Mouse (Mus musculus): ENCODE measurements around the gene Mdga1. TPM values are rescaled to one million over a fixed set of nuclear protein-coding genes. Genes with fewer than 3 reads are reported as not detected.
A peak's percentile ranks its signal among the peaks of the same experiment; 100 is the strongest.
"Not testable (repeated sequence)": the region's sequence is repeated elsewhere in the genome, so short reads cannot be mapped to it uniquely, and the experiment has no call there.

The Mdga1 gene
- polyA plus RNA-seq, 1 experiment: 26.7 TPM

- DNase-seq (ENCODE audit: extremely low spot score in 1 of 2, low spot score in 1 of 2): no peak
Measured at GRCm38 (mm10) chr17:29818264-29818945, 151.5 kb downstream of the Mdga1 start.

DNA sequence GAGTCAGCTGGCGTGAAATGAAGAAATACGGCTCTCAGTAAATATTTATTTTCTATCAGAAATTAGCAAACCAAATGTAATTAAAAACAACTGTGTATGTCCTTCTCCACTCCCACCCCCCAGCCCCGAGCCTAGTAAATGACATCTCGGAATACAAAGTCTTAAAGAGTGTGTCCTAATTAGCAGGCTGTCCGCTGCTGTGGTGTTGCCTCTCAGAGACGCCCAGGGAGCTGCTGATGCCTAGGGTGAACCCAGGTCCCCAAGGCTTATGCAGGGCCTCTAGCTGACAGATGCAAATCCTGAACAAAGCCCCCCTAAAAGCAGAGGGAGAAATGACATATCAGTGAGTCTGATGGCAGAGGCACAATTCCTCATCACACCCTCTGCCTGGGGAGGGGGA is 155.1 kb downstream of the Mdga1 start:
- DNase-seq (ENCODE audit: extremely low spot score in 1 of 2, low spot score in 1 of 2): no peak

DNA sequence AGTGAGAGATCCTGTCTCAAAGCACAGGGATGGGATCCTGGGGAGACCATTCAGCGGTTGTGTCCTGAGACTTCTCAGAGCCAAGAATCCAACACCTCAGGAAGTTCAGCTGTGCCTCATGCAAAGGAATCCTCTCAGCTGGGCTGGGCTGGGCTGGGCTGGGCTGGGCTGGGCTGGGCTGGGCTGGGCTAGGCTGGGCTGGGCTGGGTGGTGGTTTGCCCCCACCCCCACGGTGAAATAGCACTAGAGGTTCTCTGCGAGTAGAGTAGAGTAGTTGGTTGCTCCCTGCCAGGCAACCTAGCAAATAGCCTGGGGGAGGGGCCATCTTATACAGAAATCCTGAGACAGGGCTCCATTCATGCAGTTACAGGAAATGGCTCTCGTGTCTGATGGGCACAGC is 156.6 kb downstream of the Mdga1 start:
- DNase-seq (ENCODE audit: extremely low spot score in 1 of 2, low spot score in 1 of 2): no peak

GRCm38 (mm10) chr17:29803545-29803944 is 166.3 kb downstream of the Mdga1 start:
- DNase-seq (ENCODE audit: extremely low spot score in 1 of 2, low spot score in 1 of 2): no peak

GRCm38 (mm10) chr17:29801358-29801757 is 168.5 kb downstream of the Mdga1 start:
- DNase-seq (ENCODE audit: extremely low spot score in 1 of 2, low spot score in 1 of 2): peak in 1 of 2 experiments; percentile 65

GRCm38 (mm10) chr17:29800096-29800455 is 169.8 kb downstream of the Mdga1 start:
- no peak for DNase-seq (ENCODE audit: extremely low spot score in 1 of 2, low spot score in 1 of 2)

GRCm38 (mm10) chr17:29799398-29800095 is 170.3 kb downstream of the Mdga1 start:
- no peak for DNase-seq (ENCODE audit: extremely low spot score in 1 of 2, low spot score in 1 of 2)

DNA sequence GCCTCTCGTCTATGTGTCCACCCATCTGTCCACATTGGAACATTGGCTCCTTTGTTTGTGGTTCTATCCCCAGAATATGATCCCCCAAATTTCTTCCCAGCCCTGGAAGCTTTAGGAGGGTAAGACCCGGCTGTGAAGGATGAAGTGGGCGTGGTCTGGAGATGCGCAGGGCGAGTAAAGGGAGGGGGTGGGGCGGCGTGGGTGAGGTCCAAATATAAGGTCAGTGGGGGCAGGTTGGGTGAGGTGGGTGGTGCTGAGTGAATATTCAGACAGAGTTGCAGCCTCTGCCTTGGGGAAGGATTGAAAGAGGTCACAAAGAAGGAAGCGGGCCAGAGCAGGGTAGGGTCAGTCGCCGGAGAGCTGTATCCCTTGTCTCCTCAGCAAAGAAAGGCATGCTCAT is 171.7 kb downstream of the Mdga1 start:
- DNase-seq (ENCODE audit: extremely low spot score in 1 of 2, low spot score in 1 of 2): no peak

DNA sequence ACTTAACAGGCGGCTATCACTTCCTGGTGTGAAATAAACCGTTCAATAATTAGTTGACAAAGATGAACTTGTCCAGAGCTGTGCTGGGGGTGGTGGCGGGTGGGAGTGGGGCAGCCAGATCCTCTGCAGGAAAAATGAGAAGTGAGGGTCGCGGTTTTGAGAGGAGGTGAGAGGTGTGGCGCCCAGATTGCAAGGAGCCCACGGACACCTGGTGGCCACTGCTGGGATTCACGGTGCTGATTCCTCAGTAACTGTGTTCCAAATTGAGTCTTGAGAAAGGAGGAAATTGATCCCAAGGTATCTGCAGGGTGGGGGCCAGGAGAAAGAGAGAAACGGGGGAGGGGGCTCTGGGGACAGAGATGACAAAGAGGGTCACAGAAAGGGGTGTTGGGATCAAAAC is 173.1 kb downstream of the Mdga1 start:
- no peak for DNase-seq (ENCODE audit: extremely low spot score in 1 of 2, low spot score in 1 of 2)

DNA sequence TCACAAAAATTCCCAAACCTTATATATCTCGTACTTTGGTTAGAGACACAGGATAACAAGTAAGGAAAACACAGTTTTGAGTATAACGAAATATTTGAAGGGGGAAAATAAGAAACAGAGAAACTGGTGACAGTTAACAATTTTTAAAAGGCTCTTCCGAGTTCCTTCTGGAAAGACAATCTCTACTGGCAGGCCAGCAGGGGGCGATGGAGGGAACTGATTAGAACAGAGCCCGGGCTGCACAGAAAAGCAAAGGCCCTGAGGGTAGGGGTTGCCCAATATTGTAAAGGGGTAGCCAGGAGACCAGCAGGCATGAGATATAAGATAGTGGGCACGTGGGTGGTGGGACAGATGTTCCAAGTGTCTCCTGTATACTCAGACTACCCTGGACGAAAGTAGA is 173.8 kb downstream of the Mdga1 start:
- DNase-seq (ENCODE audit: extremely low spot score in 1 of 2, low spot score in 1 of 2): peak in 1 of 2 experiments; percentile 78

GRCm38 (mm10) chr17:29795050-29795770 is 174.7 kb downstream of the Mdga1 start:
- peak in 1 of 2 experiments; percentile 46 for DNase-seq (ENCODE audit: extremely low spot score in 1 of 2, low spot score in 1 of 2)

DNA sequence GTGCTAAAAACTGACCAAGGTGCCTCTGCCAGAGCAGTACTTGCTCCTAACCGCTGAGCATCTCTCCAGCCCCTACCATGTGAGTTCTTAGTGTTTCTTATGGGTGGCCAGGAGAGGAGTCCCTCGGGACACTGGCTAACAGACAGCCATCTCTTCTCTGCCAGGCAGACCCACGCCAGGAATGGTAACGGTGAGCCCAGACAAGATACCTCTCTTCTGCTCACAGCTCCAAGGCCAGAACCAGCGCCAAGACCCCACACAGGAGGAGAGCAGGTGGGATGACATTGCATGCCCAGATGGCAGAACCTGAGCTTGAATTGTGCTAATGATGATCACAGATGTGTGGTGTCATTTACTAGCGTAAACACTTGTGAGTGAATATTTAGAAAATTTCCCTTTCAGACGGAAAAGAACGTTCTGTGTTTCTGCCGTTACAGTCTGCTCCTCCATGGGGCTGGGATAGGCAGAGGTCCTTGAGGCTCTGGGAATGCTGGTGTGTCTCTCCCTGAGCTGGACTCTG is 178.3 kb downstream of the Mdga1 start:
- no peak for DNase-seq (ENCODE audit: extremely low spot score in 1 of 2, low spot score in 1 of 2)

- DNase-seq (ENCODE audit: extremely low spot score in 1 of 2, low spot score in 1 of 2): no peak
Measured at GRCm38 (mm10) chr17:29790231-29790740, 179.6 kb downstream of the Mdga1 start.

- no peak for DNase-seq (ENCODE audit: extremely low spot score in 1 of 2, low spot score in 1 of 2)
Measured at GRCm38 (mm10) chr17:29789715-29790114, 180.2 kb downstream of the Mdga1 start.

DNA sequence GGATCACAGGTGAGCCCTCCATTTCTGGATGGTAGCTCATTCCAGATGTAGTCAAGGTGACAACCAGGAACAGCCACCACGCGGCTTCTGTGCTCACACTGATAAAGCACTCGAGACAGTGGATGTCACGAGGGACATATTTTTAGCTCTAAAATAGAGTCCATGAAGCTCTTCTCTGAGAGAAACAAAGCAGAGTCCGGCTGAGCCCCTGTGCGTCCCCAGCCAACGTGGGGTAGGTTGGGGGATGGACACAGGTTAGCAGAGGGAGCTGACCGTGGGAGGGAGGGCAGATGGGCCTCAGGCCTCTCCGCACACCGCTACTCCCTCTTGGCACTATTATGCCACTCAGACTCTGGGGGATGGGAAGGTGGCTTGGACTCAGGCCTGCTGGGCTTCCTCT is 181.3 kb downstream of the Mdga1 start:
- DNase-seq (ENCODE audit: extremely low spot score in 1 of 2, low spot score in 1 of 2): no peak

DNA sequence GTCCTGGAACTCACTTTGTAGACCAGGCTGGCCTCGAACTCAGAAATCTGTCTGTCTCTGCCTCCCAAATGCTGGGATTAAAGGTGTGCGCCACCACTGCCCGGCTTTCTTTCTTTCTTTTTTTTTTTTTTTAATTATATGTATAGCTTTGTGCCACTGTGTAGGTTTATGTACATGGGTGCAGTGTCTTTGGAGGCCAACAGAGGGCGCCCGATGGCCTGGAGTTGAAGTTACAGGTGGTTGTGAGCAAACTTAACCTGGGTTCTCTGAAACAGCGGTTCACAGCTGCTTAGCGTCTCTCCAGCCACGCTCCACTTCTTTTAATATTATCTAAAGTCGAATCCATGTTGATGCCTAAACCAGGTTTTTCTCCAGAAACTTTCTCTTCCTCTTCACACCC is 185.1 kb downstream of the Mdga1 start:
- DNase-seq (ENCODE audit: extremely low spot score in 1 of 2, low spot score in 1 of 2): no peak

DNA sequence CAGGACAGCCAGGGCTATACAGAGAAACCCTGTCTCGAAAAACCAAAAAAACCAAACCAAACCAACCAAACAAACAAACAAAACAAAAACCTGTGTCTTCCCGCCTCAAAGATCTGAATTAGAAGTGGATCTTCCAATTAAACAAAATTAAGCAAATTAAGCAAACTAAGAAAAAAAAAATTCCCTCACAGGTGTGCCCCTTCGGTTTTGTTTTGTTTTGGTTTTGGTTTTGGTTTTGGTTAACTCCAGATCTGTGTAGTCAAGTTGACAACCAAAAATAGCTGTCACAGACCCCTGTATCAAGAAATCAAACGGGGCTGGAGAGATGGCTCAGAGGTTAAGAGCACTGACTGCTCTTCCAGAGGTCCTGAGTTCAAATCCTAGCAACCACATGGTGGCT is 188.4 kb downstream of the Mdga1 start:
- DNase-seq (ENCODE audit: extremely low spot score in 1 of 2, low spot score in 1 of 2): not testable (repeated sequence)

DNA sequence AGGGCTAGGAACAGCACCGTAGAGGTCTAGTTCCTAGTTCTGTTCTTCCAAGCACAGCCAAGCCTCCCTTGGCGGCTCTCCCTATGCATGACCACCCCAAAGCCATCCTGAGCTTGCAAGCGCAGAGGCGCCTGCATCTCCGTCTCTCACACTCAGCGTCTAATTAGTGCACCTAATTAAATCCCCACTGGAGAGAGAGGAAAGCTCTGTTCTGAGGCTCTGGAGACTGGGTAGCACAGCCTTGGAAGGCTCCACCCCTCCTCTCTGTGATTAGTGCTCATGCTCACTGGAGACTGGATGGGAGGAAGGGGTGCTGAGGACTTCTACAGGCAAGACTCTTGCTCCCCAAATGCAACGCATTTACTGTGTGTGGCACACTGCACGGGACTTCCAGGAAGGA is 191.9 kb downstream of the Mdga1 start:
- no peak for DNase-seq (ENCODE audit: extremely low spot score in 1 of 2, low spot score in 1 of 2)

Data from frontal cortex, adult 2 months (tissue).